Mouse (Mus musculus) limb, embryonic 12.5 days (tissue): ENCODE results near the gene Car14. TPM values are rescaled to one million over a fixed set of nuclear protein-coding genes. Genes with fewer than 3 reads are reported as not detected.

ENCODE experiments used
- polyA plus RNA-seq: library from polyadenylated mRNA; unstranded; fragments of >200 nt; fragmentation: Nextera tagmentation; extraction: Ambion mirVana; gene quantifications from 2 replicates; pipeline ENCODE4 v1.2.1, GENCODE M21; 2016

The Car14 gene
- polyA plus RNA-seq, 1 experiment from 2014 or later = 78.4 TPM

Other genes starting within 250 kb of the Car14 start
- 69.9 and 75.7 TPM in 2 replicates for gene Mcl1, start 245.9 kb downstream of the Car14 start, polyA plus RNA-seq
- gene Adamtsl4, start 216.8 kb downstream of the Car14 start, polyA plus RNA-seq = 0.71 and 1.4 TPM in 2 replicates
- gene Ecm1, start 165.1 kb downstream of the Car14 start, polyA plus RNA-seq = 4.1 and 4.4 TPM in 2 replicates
- 56.9 and 60.5 TPM in 2 replicates for gene Tars2, start 144.5 kb downstream of the Car14 start, polyA plus RNA-seq
- 26.5 and 27.8 TPM in 2 replicates for gene Rprd2, start 85.8 kb downstream of the Car14 start, polyA plus RNA-seq
- 74.9 and 75.7 TPM in 2 replicates for gene Prpf3, start 48.8 kb downstream of the Car14 start, polyA plus RNA-seq
- gene Mrps21, start 33.2 kb downstream of the Car14 start, polyA plus RNA-seq = 344 and 355 TPM in 2 replicates
- gene Ciart, start 22.4 kb downstream of the Car14 start, polyA plus RNA-seq = 8.5 and 10.2 TPM in 2 replicates
- gene BC028528, start 12.7 kb downstream of the Car14 start, polyA plus RNA-seq = 11.1 and 11.6 TPM in 2 replicates
- 29.0 and 31.5 TPM in 2 replicates for gene Aph1a, start 10.7 kb downstream of the Car14 start, polyA plus RNA-seq
- gene Anp32e, start 24.6 kb upstream of the Car14 start, polyA plus RNA-seq = 304 and 327 TPM in 2 replicates
- 79.8 and 91.8 TPM in 2 replicates for gene Plekho1, start 91.3 kb upstream of the Car14 start, polyA plus RNA-seq
- gene Vps45, start 153.8 kb upstream of the Car14 start, polyA plus RNA-seq = 36.5 and 38.9 TPM in 2 replicates
- 18.7 and 23.3 TPM in 2 replicates for gene Otud7b, start 199.8 kb upstream of the Car14 start, polyA plus RNA-seq